Mouse (Mus musculus): ENCODE results near the gene Tprn. TPM values are rescaled to one million over a fixed set of nuclear protein-coding genes. Genes with fewer than 3 reads are reported as not detected.

Gene Tprn
- polyA plus RNA-seq, 2 experiments: 2.4 to 2.6 TPM

- DNase-seq (ENCODE audit: low read depth in 3 of 3, low spot score in 3 of 3) (no peak), ATAC-seq (ENCODE audit: insufficient read depth) (no peak)
- TF ChIP-seq EP300 (IDR thresholded peaks at IDR 0.05; ENCODE audit: low read depth) (no peak), CTCF (IDR thresholded peaks at IDR 0.05; ENCODE audit: low read depth) (no peak)
- Histone ChIP-seq H3K4me1 (replicated peaks; ENCODE audit: control insufficient read depth in 2 of 2, insufficient read depth in 2 of 2, low read length in 1 of 2) (peaks cover 0 to 7% of the 10 kb centered on the region in 2 experiments; a peak in 1 of 4 replicates), H3K9me3 (ENCODE audit: control insufficient read depth, low read length) (no peaks in the 10 kb centered on the region), H3K36me3 (replicated peaks; ENCODE audit: control insufficient read depth, insufficient read depth, low read depth) (peaks cover 4% of the 10 kb centered on the region), H3K4me2 (ENCODE audit: low read depth) (no peak within 1 kb of the TSS), H3K27ac (no peak within 1 kb of the TSS), H3K9ac (replicated peaks) (no peak within 1 kb of the TSS), H3K27me3 (ENCODE audit: control insufficient read depth, insufficient read depth, low read length) (peaks cover 47% of the 10 kb centered on the region), H3K4me3 (ENCODE audit: insufficient read depth in 1 of 2, low read depth in 2 of 2, low read length in 2 of 2) (no peak within 1 kb of the TSS)
- WGBS (ENCODE audit: insufficient replicate concordance): 73% methylated on average over 6 of the region's 6 CpGs
Observed at GRCm38 (mm10) chr2:25287927-25288649, 25.7 kb downstream of the Tprn start, which contains the start of gene Tmem210. Gene Tmem210, plus strand, starts transcription at chr2:25288145.

GRCm38 (mm10) chr2:25288734-25289345 lies 26.4 kb downstream of the Tprn start:
- Histone ChIP-seq H3K4me2 (ENCODE audit: low read depth) (no peak overlapping the region), H3K27ac (no peak overlapping the region), H3K9me3 (ENCODE audit: control insufficient read depth, low read length) (no peaks in the 10 kb centered on the region), H3K4me3 (ENCODE audit: insufficient read depth in 1 of 2, low read depth in 2 of 2, low read length in 2 of 2) (no peak overlapping the region), H3K9ac (replicated peaks) (no peak overlapping the region), H3K27me3 (ENCODE audit: control insufficient read depth, insufficient read depth, low read length) (peaks cover 47% of the 10 kb centered on the region), H3K36me3 (replicated peaks; ENCODE audit: control insufficient read depth, insufficient read depth, low read depth) (peaks cover 4% of the 10 kb centered on the region), H3K4me1 (replicated peaks; ENCODE audit: control insufficient read depth in 2 of 2, insufficient read depth in 2 of 2, low read length in 1 of 2) (peaks cover 0 to 7% of the 10 kb centered on the region in 2 experiments; a peak in 1 of 4 replicates)
- ATAC-seq (ENCODE audit: insufficient read depth) (no peak), DNase-seq (ENCODE audit: low read depth in 3 of 3, low spot score in 3 of 3) (no peak)
- TF ChIP-seq EP300 (IDR thresholded peaks at IDR 0.05; ENCODE audit: low read depth): no peak
- TF ChIP-seq CTCF (IDR thresholded peaks at IDR 0.05; ENCODE audit: low read depth): no peak
- 65% methylated on average over 7 of the region's 7 CpGs for WGBS (ENCODE audit: insufficient replicate concordance)

- DNase-seq (ENCODE audit: low read depth in 3 of 3, low spot score in 3 of 3) (no peak), ATAC-seq (ENCODE audit: insufficient read depth) (no peak)
- Histone ChIP-seq H3K4me1 (replicated peaks; ENCODE audit: control insufficient read depth in 2 of 2, insufficient read depth in 2 of 2, low read length in 1 of 2) (peaks cover 0 to 7% of the 10 kb centered on the region in 2 experiments; a peak in 1 of 4 replicates), H3K9me3 (ENCODE audit: control insufficient read depth, low read length) (no peaks in the 10 kb centered on the region), H3K27me3 (ENCODE audit: control insufficient read depth, insufficient read depth, low read length) (peaks cover 47% of the 10 kb centered on the region), H3K9ac (replicated peaks) (no peak within 1 kb of the TSS), H3K36me3 (replicated peaks; ENCODE audit: control insufficient read depth, insufficient read depth, low read depth) (peaks cover 4% of the 10 kb centered on the region), H3K4me3 (ENCODE audit: insufficient read depth in 1 of 2, low read depth in 2 of 2, low read length in 2 of 2) (no peak within 1 kb of the TSS), H3K27ac (no peak within 1 kb of the TSS), H3K4me2 (ENCODE audit: low read depth) (no peak within 1 kb of the TSS)
- no peak for TF ChIP-seq CTCF (IDR thresholded peaks at IDR 0.05; ENCODE audit: low read depth)
- TF ChIP-seq EP300 (IDR thresholded peaks at IDR 0.05; ENCODE audit: low read depth): no peak
- WGBS (ENCODE audit: insufficient replicate concordance): 8% methylated on average over 11 of the region's 11 CpGs
Observed at GRCm38 (mm10) chr2:25289651-25290050, 27.2 kb downstream of the Tprn start, which contains the start of gene Lrrc26. Gene Lrrc26, plus strand, starts transcription at chr2:25289915.

- Histone ChIP-seq H3K4me1 (replicated peaks; ENCODE audit: control insufficient read depth in 2 of 2, insufficient read depth in 2 of 2, low read length in 1 of 2) (peaks cover 0 to 7% of the 10 kb centered on the region in 2 experiments; a peak in 1 of 4 replicates), H3K9me3 (ENCODE audit: control insufficient read depth, low read length) (no peaks in the 10 kb centered on the region), H3K4me3 (ENCODE audit: insufficient read depth in 1 of 2, low read depth in 2 of 2, low read length in 2 of 2) (no peak overlapping the region), H3K9ac (replicated peaks) (no peak overlapping the region), H3K27me3 (ENCODE audit: control insufficient read depth, insufficient read depth, low read length) (peaks cover 47% of the 10 kb centered on the region), H3K4me2 (ENCODE audit: low read depth) (no peak overlapping the region), H3K36me3 (replicated peaks; ENCODE audit: control insufficient read depth, insufficient read depth, low read depth) (peaks cover under 1% of the 10 kb centered on the region; the same call in 1 of the 2 replicates), H3K27ac (no peak overlapping the region)
- TF ChIP-seq CTCF (IDR thresholded peaks at IDR 0.05; ENCODE audit: low read depth): no peak
- TF ChIP-seq EP300 (IDR thresholded peaks at IDR 0.05; ENCODE audit: low read depth): no peak
- ATAC-seq (ENCODE audit: insufficient read depth): no peak
- WGBS (ENCODE audit: insufficient replicate concordance): 3% methylated on average over 54 of the region's 54 CpGs
- DNase-seq (ENCODE audit: low read depth in 3 of 3, low spot score in 3 of 3): no peak
Observed at GRCm38 (mm10) chr2:25290101-25290815, 27.8 kb downstream of the Tprn start.

GRCm38 (mm10) chr2:25290816-25291130 lies 28.4 kb downstream of the Tprn start:
- 3% methylated on average over 18 of the region's 18 CpGs for WGBS (ENCODE audit: insufficient replicate concordance)
- no peaks in the 10 kb centered on the region; the same call in 1 of the 2 replicates for H3K36me3 ChIP-seq (replicated peaks; ENCODE audit: control insufficient read depth, insufficient read depth, low read depth)
- H3K4me1 ChIP-seq (replicated peaks; ENCODE audit: control insufficient read depth in 2 of 2, insufficient read depth in 2 of 2, low read length in 1 of 2): peaks cover 0 to 7% of the 10 kb centered on the region in 2 experiments; a peak in 1 of 4 replicates
- no peak for DNase-seq (ENCODE audit: low read depth in 3 of 3, low spot score in 3 of 3)
- no peak overlapping the region for H3K27ac ChIP-seq
- peaks cover 47% of the 10 kb centered on the region for H3K27me3 ChIP-seq (ENCODE audit: control insufficient read depth, insufficient read depth, low read length)
- ATAC-seq (ENCODE audit: insufficient read depth): no peak
- no peak overlapping the region for H3K4me2 ChIP-seq (ENCODE audit: low read depth)
- no peak overlapping the region for H3K9ac ChIP-seq (replicated peaks)
- TF ChIP-seq EP300 (IDR thresholded peaks at IDR 0.05; ENCODE audit: low read depth) (no peak), CTCF (IDR thresholded peaks at IDR 0.05; ENCODE audit: low read depth) (no peak)
- H3K4me3 ChIP-seq (ENCODE audit: insufficient read depth in 1 of 2, low read depth in 2 of 2, low read length in 2 of 2): no peak overlapping the region
- no peaks in the 10 kb centered on the region for H3K9me3 ChIP-seq (ENCODE audit: control insufficient read depth, low read length)

Data from liver, embryonic 14.5 days (tissue).